Mouse (Mus musculus) 3T3-L1 (cell line): ENCODE measurements at regions not wholly inside any gene's neighbourhood (a gene's known extent, or its start where the extent isn't known, plus 50 kb on each side); places are given as distances from the start of the nearest gene placed in this dataset.
A peak's percentile ranks its signal among the peaks of the same experiment; 100 is the strongest.

Experiments
- DNase-seq: peaks from one replicate; pipeline ENCODE4 v3.0.0-alpha.2; 2015; ENCODE audit warnings: low read depth, low spot score

DNA sequence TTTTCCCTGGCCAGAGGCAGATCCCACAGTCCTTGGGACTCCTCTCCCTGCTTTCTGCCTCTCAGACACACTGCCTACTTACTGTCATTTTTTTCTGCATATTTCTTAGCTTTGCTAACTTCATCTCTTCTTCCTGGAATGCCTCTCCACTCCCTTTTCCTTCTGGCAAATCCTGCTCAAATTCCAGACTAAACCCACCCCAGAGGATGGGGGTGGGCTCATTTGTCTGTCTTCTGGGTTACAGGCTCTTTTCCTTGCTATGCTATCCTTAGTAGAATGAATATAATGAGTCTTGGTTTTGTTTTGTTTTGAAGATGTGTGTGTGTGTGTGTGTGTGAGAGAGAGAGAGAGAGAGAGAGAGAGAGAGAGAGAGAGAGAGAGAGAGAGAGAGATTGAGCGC, 51.9 kb upstream of the Klf9 start:
- no peak for DNase-seq

DNA sequence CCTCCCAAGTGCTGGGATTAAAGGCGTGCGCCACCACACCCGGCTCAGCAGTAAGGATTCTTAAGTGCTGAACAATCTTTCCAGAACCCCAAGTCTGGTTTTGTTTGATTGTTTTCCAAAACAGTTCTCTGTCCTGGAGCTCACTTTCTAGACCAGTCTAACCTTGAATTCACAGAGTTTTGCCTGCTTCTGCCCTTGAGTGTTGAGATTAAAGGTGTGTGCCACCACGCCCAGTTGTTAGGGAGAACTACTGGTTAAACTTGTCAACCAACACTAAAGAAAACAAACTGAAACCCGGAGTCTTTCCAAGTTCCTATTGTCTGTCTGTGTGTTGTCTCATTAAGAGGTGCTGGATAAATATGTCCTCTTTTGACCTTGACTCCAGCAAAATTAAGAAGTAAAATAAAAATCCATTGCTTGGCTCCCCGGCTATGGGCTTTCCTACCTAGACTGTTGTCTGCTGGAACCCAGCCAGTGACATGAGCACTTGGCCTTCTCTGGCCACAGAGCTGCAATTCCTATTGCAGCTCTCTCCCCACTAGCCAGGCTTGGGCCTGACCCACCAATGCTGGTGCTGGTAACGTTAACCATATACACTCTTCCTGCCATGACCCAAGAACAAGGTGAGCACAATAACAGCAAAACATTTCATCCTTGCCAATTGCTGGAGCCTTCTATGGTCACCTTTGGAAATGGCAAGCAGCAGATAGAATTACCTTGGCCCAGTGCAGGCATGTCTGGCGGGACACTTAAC, 51.1 kb upstream of the Klf9 start:
- peak; percentile 15 for DNase-seq
